ENCODE assay signal across 18 mouse cellular contexts in the genomic region with DNA sequence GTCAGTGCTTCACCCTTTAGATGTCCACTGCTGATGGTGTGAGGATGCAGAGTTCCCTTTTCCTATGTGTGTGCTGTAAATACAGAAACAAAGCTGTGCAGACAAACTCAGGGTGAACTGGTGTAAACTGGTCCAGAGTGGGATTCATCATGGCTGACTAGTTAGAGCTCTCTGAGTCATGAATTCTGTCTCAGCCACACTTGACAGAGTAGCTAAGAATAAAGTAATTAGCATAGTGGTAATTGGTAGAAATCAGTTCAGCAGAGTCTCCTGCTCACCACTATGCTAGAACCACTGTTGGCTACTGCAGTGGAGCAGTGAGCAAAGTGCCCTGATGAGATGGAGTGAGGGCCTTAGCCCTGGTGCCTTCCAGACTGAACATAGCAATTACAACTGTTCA.
"Had no signal": no experiment of that assay in that cellular context is flagged by ENCODE, and none has a peak within 500 bp of the region (broad histone marks: within the 10 kb centered on the region; RNA-seq: fewer than 3 reads in every experiment).

No protein-coding gene starts in this region.

- H3K9ac ChIP-seq: liver, postnatal 0 days; lung, embryonic 15.5 days; midbrain, embryonic 13.5 days; midbrain, embryonic 15.5 days; neural tube, embryonic 12.5 days; stomach, embryonic 15.5 days had no signal

- H3K27ac ChIP-seq: lung, embryonic 15.5 days; macrophage; midbrain, embryonic 13.5 days; midbrain, embryonic 15.5 days; neural tube, embryonic 12.5 days; stomach, embryonic 15.5 days; stomach, postnatal 0 days had no signal

- H3K36me3 ChIP-seq: midbrain, embryonic 15.5 days had no signal

- ATAC-seq: liver, postnatal 0 days; lung, postnatal 0 days; midbrain, embryonic 13.5 days; midbrain, embryonic 15.5 days had no signal

- H3K9me3 ChIP-seq: lung, embryonic 15.5 days; megakaryocyte, embryonic 14.5 days; midbrain, embryonic 13.5 days; midbrain, embryonic 15.5 days; neural tube, embryonic 12.5 days; stomach, embryonic 15.5 days had no signal

- H3K4me2 ChIP-seq: lung, embryonic 15.5 days; midbrain, embryonic 11.5 days; midbrain, embryonic 13.5 days; midbrain, embryonic 15.5 days; neural tube, embryonic 12.5 days; stomach, embryonic 15.5 days had no signal

- H3K27me3 ChIP-seq: lung, embryonic 15.5 days; megakaryocyte, embryonic 14.5 days; midbrain, embryonic 13.5 days; midbrain, embryonic 15.5 days; neural tube, embryonic 12.5 days; stomach, embryonic 15.5 days had no signal

- DNase-seq: liver, postnatal 0 days; lung, adult 2 months; lung, postnatal 14 days; lung, postnatal 36 days; right cerebral cortex, postnatal 14 days; thymus, adult 2 months; thymus, postnatal 25 days; thymus, postnatal 4 days had no signal

- H3K4me1 ChIP-seq: lung, embryonic 15.5 days; midbrain, embryonic 13.5 days; midbrain, embryonic 15.5 days; neural tube, embryonic 12.5 days; stomach, embryonic 15.5 days had no signal

- H3K4me3 ChIP-seq: lung, embryonic 15.5 days; megakaryocyte, embryonic 14.5 days; midbrain, embryonic 13.5 days; midbrain, embryonic 15.5 days; neural tube, embryonic 12.5 days; stomach, embryonic 15.5 days had no signal
